Mouse (Mus musculus): ENCODE measurements around the gene Zfp770.

Gene Zfp770

GRCm38 (mm10) chr2:114143842-114144241, 57.4 kb downstream of the Zfp770 start:
- DNase-seq (ENCODE audit: low spot score), result no peak

Data from layer of hippocampus, adult 11-12 months (tissue).